Mouse (Mus musculus) cerebellum, adult 11-12 months (tissue): Measurements from ENCODE around the gene Usp28.
A peak's percentile ranks its signal among the peaks of the same experiment; 100 is the strongest.

Source experiments
- DNase-seq: peaks from one replicate; pipeline ENCODE4 v3.0.0; 2022

The Usp28 gene

GRCm38 (mm10) chr9:49023956-49024355 lies 38.8 kb downstream of the Usp28 start:
- no peak for DNase-seq

GRCm38 (mm10) chr9:49024529-49024928 lies 39.4 kb downstream of the Usp28 start:
- DNase-seq = no peak

GRCm38 (mm10) chr9:49034764-49035163 lies 49.6 kb downstream of the Usp28 start:
- no peak for DNase-seq

GRCm38 (mm10) chr9:49050901-49051300 lies 65.7 kb downstream of the Usp28 start:
- DNase-seq = no peak

- DNase-seq = peak; percentile 29
These were observed 66.2 kb downstream of the Usp28 start for GRCm38 (mm10) chr9:49051349-49051748.

GRCm38 (mm10) chr9:49054028-49054427 lies 68.9 kb downstream of the Usp28 start:
- DNase-seq = no peak

GRCm38 (mm10) chr9:49055333-49056205 lies 70.4 kb downstream of the Usp28 start, which contains the start of gene Zw10:
Zw10 (plus strand) TSS chr9:49055613.
- peak; percentile 95 for DNase-seq

- DNase-seq = no peak
These were observed 91.7 kb downstream of the Usp28 start for GRCm38 (mm10) chr9:49076847-49077246.

GRCm38 (mm10) chr9:49081107-49081506 lies 95.9 kb downstream of the Usp28 start, which contains the start of gene Tmprss5:
Tmprss5 (plus strand) TSS chr9:49081260.
- DNase-seq = no peak

GRCm38 (mm10) chr9:49081561-49081960 lies 96.4 kb downstream of the Usp28 start:
- peak; percentile 65 for DNase-seq

- no peak for DNase-seq
These were observed 102.1 kb downstream of the Usp28 start for GRCm38 (mm10) chr9:49087317-49087716.
